Mouse (Mus musculus) ES-Bruce4 (cell line): Measurements from ENCODE around the gene Clic5. TPM values are rescaled to one million over a fixed set of nuclear protein-coding genes. Genes with fewer than 3 reads are reported as not detected.

ENCODE experiments used
- H3K27ac ChIP-seq: 2 replicates; pipeline ENCODE4 v1.5.1; 2012; ENCODE audit warnings: low read length, inconsistent platforms; ENCODE audit not compliant: insufficient read depth
- H3K27me3 ChIP-seq: 2 replicates; pipeline ENCODE4 v1.6.1; 2012; ENCODE audit warnings: mild to moderate bottlenecking, low read length, inconsistent platforms; ENCODE audit not compliant: control insufficient read depth, poor library complexity, insufficient read depth, severe bottlenecking
- H3K36me3 ChIP-seq: 2 replicates; pipeline ENCODE4 v1.6.1; 2012; ENCODE audit warnings: inconsistent platforms, mild to moderate bottlenecking, low read length, moderate library complexity; ENCODE audit not compliant: control insufficient read depth, poor library complexity, insufficient read depth, severe bottlenecking
- H3K4me1 ChIP-seq: one replicate; pipeline ENCODE4 v1.8.1; 2011; ENCODE audit warnings: low read length; ENCODE audit not compliant: control insufficient read depth, insufficient read depth
- H3K4me3 ChIP-seq: 2 replicates; pipeline ENCODE4 v1.5.1; 2011; ENCODE audit warnings: low read depth, mild to moderate bottlenecking, low read length
- H3K9ac ChIP-seq: 2 replicates; pipeline ENCODE4 v1.6.1; 2012; ENCODE audit warnings: low read depth, mild to moderate bottlenecking, inconsistent platforms; ENCODE audit not compliant: poor library complexity, severe bottlenecking
- H3K9me3 ChIP-seq: replicated peaks from 2 replicates; pipeline ENCODE4 v1.6.1; 2012; ENCODE audit warnings: mild to moderate bottlenecking, low read length, inconsistent platforms; ENCODE audit not compliant: control insufficient read depth, poor library complexity, insufficient read depth, severe bottlenecking
- CTCF ChIP-seq: IDR thresholded peaks from one replicate; pipeline ENCODE4 v1.8.1; 2011; ENCODE audit warnings: low read depth, low read length
- EP300 ChIP-seq: IDR thresholded peaks from 2 replicates; pipeline ENCODE4 v1.6.1; 2011; ENCODE audit warnings: low read depth, low read length; ENCODE audit not compliant: insufficient read depth
- POLR2A ChIP-seq: IDR thresholded peaks from one replicate; pipeline ENCODE4 v1.8.1; 2011; ENCODE audit warnings: low read length; ENCODE audit not compliant: insufficient read depth
- polyA plus RNA-seq: library from polyadenylated mRNA; stranded (reverse); fragments of >200 nt; gene quantifications from 2 replicates; pipeline ENCODE4 v1.2.4, GENCODE M21; 2011; ENCODE audit warnings: low read depth; ENCODE audit not compliant: missing spikeins, insufficient read depth, insufficient read length

Gene Clic5
- polyA plus RNA-seq, 1 experiment, result 6.0 TPM

GRCm38 (mm10) chr17:44309914-44310622 is 121.7 kb downstream of the Clic5 start:
- Histone ChIP-seq H3K27me3 (no peaks in the 10 kb centered on the region), H3K9me3 (no peaks in the 10 kb centered on the region), H3K4me3 (no peak overlapping the region), H3K9ac (no peak overlapping the region), H3K36me3 (no peaks in the 10 kb centered on the region), H3K4me1 (no peaks in the 10 kb centered on the region), H3K27ac (no peak overlapping the region)
- TF ChIP-seq EP300 (no peak), CTCF (no peak), POLR2A (no peak)

- Histone ChIP-seq H3K4me1 (no peaks in the 10 kb centered on the region), H3K27me3 (no peaks in the 10 kb centered on the region), H3K27ac (no peak overlapping the region), H3K9me3 (no peaks in the 10 kb centered on the region), H3K9ac (no peak overlapping the region), H3K4me3 (no peak overlapping the region), H3K36me3 (no peaks in the 10 kb centered on the region)
- no peak for TF ChIP-seq CTCF
- no peak for TF ChIP-seq POLR2A
- TF ChIP-seq EP300, result no peak
Observed at GRCm38 (mm10) chr17:44325314-44325713, 136.9 kb downstream of the Clic5 start.

GRCm38 (mm10) chr17:44327279-44328146 is 139.1 kb downstream of the Clic5 start:
- TF ChIP-seq CTCF, result no peak
- TF ChIP-seq EP300, result no peak

GRCm38 (mm10) chr17:44328147-44328482 is 139.7 kb downstream of the Clic5 start:
- Histone ChIP-seq H3K27ac (no peak overlapping the region), H3K27me3 (no peaks in the 10 kb centered on the region), H3K9me3 (no peaks in the 10 kb centered on the region), H3K4me3 (no peak overlapping the region), H3K9ac (no peak overlapping the region), H3K36me3 (no peaks in the 10 kb centered on the region), H3K4me1 (no peaks in the 10 kb centered on the region)
- TF ChIP-seq POLR2A (no peak), EP300 (no peak), CTCF (no peak)

More at GRCm38 (mm10) chr17:44327279-44328146, 139.1 kb downstream of the Clic5 start:
- no peaks in the 10 kb centered on the region for H3K4me1 ChIP-seq
- H3K9ac ChIP-seq, result no peak overlapping the region
- no peak overlapping the region for H3K27ac ChIP-seq
- no peaks in the 10 kb centered on the region for H3K36me3 ChIP-seq
- H3K9me3 ChIP-seq, result no peaks in the 10 kb centered on the region
- H3K27me3 ChIP-seq, result no peaks in the 10 kb centered on the region
- H3K4me3 ChIP-seq, result no peak overlapping the region

Other genes starting within 250 kb of the Clic5 start
- gene Enpp5, start 109.8 kb upstream of the Clic5 start, polyA plus RNA-seq, result 16.2 and 16.6 TPM in 2 replicates
- 1.8 and 2.0 TPM in 2 replicates for gene Enpp4, start 82.8 kb upstream of the Clic5 start, polyA plus RNA-seq